Mouse (Mus musculus) B cell, adult (primary cell): Measurements from ENCODE around the gene Lrrc42. TPM values are rescaled to one million over a fixed set of nuclear protein-coding genes. Genes with fewer than 3 reads are reported as not detected.

Source experiments
- total RNA-seq: library from RNA; stranded (reverse); gene quantifications from 4 replicates; pipeline ENCODE4 v1.2.4, GENCODE M21; 2023; ENCODE audit not compliant: inconsistent age

The Lrrc42 gene
- total RNA-seq, result 17.3 to 31.8 TPM (median 24.8 TPM) in 4 replicates

DNA sequence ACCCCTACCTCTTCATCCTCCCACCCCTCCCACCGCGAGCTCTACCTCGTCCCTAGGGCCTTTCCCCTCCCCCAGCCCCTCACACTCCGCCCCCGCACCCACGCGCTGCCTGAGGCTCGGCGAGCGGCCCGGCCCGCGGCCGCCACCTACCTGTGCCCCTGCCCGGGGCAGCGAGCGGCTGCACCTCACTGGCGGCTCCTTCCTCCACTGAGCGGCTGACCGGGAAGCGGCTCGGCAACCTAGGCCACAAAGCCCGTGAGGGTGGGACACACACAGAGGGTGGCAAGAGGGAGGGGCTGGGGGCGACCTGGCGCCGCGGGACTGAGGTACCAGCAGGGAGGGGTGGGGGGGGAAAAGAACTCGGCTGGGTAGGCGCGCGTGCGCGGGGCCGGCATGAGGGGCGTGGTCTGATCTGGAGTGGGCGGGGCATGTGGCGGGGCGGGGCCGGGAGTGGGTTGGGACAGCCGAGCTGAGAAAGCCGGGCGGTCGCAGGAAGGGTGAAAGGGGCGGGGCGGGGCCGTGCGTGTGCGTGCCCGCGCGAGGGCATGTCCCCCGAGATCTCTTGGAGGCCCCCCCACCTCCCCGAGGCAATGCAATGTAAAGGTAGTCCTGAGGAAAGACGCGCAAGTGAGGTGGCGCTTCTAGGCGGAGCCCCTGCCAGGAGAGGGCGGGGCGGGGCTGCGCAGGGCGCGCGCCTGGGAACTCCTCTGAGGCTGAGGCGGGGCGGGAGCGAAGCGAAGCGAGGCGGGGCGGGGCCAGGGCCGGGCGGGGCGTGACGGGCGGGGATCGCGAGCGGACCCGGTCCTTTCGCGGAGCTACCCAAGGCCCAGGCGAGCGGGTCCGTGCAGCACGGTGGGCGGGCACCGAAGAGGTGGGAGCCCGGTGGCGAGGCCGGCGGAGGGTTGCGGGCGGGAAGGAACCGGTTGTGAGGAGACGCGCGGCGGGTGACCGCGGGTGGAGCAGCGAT is at the start of gene Lrrc42, which contains the start of gene Hspb11:
Gene Lrrc42, minus strand, starts transcription at position 408 of the 967 bp plus-strand sequence.
Gene Hspb11, plus strand, starts transcription at position 469 of the 967 bp plus-strand sequence.

DNA sequence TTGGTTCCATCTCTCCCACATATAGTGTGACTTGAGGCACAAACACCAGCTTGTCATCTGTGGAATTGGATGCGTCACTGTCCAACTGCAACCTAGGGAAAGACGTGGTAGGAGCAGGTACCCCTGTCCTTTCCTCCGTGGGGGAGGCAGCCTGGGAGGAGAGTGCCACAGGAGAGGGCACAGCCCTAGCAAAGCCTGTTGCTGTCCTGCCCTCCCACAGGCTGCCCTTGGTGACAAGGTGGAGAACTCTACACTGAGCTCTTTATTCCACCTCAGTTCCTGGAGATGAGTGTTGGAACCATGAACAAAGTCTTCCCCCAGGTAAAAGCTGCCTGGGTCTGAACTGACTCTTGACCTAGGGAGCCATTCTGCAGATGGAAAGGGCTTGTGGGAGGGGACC is 44.5 kb downstream of the Lrrc42 start, which contains the start of gene Ldlrad1:
Gene Ldlrad1, plus strand, starts transcription at position 301 of the 400 bp plus-strand sequence.

Other genes with a start within 250 kb of the Lrrc42 start
- 68.1 to 71.2 TPM (median 69.9 TPM) in 4 replicates for gene Mrpl37, start 186.7 kb downstream of the Lrrc42 start, total RNA-seq
- gene Cyb5rl, start 186.5 kb downstream of the Lrrc42 start, total RNA-seq, result 9.5 to 14.0 TPM (median 10.8 TPM) in 4 replicates
- not detected in 4 replicates for gene Cdcp2, start 156.6 kb downstream of the Lrrc42 start, total RNA-seq
- 93.1 to 107 TPM (median 100 TPM) in 4 replicates for gene Tmem59, start 75.1 kb downstream of the Lrrc42 start, total RNA-seq
- 30.7 to 43.5 TPM (median 36.1 TPM) in 4 replicates for gene Tceanc2, start 74.4 kb downstream of the Lrrc42 start, total RNA-seq
- gene Ldlrad1, start 44.4 kb downstream of the Lrrc42 start, total RNA-seq, result not detected in 4 replicates
- gene Hspb11, start 61 bp upstream of the Lrrc42 start, total RNA-seq, result 11.3 to 13.8 TPM (median 12.7 TPM) in 4 replicates
- gene Dio1, start 53.6 kb upstream of the Lrrc42 start, total RNA-seq, result not detected in 4 replicates
- 42.1 to 48.6 TPM (median 47.3 TPM) in 4 replicates for gene Yipf1, start 60.8 kb upstream of the Lrrc42 start, total RNA-seq
- 6.8 to 11.3 TPM (median 7.5 TPM) in 4 replicates for gene Ndc1, start 114.3 kb upstream of the Lrrc42 start, total RNA-seq
- 1.0 TPM in 1 of 4 replicates, not detected in the others for gene Glis1, start 181.1 kb upstream of the Lrrc42 start, total RNA-seq